Mouse (Mus musculus) stomach, embryonic 14.5 days (tissue): ENCODE measurements around the gene Klk9. TPM values are rescaled to one million over a fixed set of nuclear protein-coding genes. Genes with fewer than 3 reads are reported as not detected.

Experiments used
- ATAC-seq: fragments of 200-750 bp; cut with Nextera tagmentation; 2 replicates; pipeline ENCODE4 v1.8.0; 2017; ENCODE audit warnings: low read depth, moderate TSS enrichment; ENCODE audit not compliant: insufficient number of reproducible peaks, insufficient read depth, low FRiP score
- H3K27ac ChIP-seq: fragments of 300-500 bp; sonication (generic); 2 replicates; pipeline ENCODE4 v1.5.1; 2014; ENCODE audit warnings: mild to moderate bottlenecking, low read length, moderate library complexity, mixed read lengths
- H3K27me3 ChIP-seq: fragments of 300-500 bp; sonication (generic); 2 replicates; pipeline ENCODE4 v1.6.1; 2014; ENCODE audit warnings: low read length, control low read depth, mixed read lengths; ENCODE audit not compliant: control insufficient read depth, insufficient read depth
- H3K36me3 ChIP-seq: fragments of 300-500 bp; sonication (generic); 2 replicates; pipeline ENCODE4 v1.6.1; 2014; ENCODE audit warnings: mild to moderate bottlenecking, control low read depth, low read length, moderate library complexity, mixed read lengths; ENCODE audit not compliant: control insufficient read depth, insufficient read depth
- H3K4me1 ChIP-seq: fragments of 300-500 bp; sonication (generic); 2 replicates; pipeline ENCODE4 v1.6.1; 2014; ENCODE audit warnings: low read length, control low read depth, mixed read lengths; ENCODE audit not compliant: control insufficient read depth, insufficient read depth
- H3K4me2 ChIP-seq: fragments of 300-500 bp; sonication (generic); replicated peaks from 2 replicates; pipeline ENCODE4 v1.6.1; 2014; ENCODE audit warnings: low read depth, low read length, control low read depth
- H3K4me3 ChIP-seq: fragments of 300-500 bp; sonication (generic); 2 replicates; pipeline ENCODE4 v1.5.1; 2014; ENCODE audit warnings: low read depth, low read length, control low read depth
- H3K9ac ChIP-seq: fragments of 300-500 bp; sonication (generic); replicated peaks from 2 replicates; pipeline ENCODE4 v1.6.1; 2014; ENCODE audit warnings: low read depth, mild to moderate bottlenecking, control low read depth, low read length, moderate library complexity, mixed read lengths
- H3K9me3 ChIP-seq: fragments of 300-500 bp; sonication (generic); 2 replicates; pipeline ENCODE4 v1.6.1; 2016; ENCODE audit warnings: low read depth, low read length, control low read depth; ENCODE audit not compliant: control insufficient read depth
- WGBS: fragments of 180-500 bp; shearing (Covaris S2); extraction: QIAGEN DNeasy Blood & Tissue Kit; methylation state at CpG from one replicate; pipeline ENCODE4 v1.1.7; 2014; 5-methylcytosine and 5-hydroxymethylcytosine counted together
- polyA plus RNA-seq: library from polyadenylated mRNA; unstranded; fragments of >200 nt; fragmentation: Nextera tagmentation; extraction: Ambion mirVana; gene quantifications from 2 replicates; pipeline ENCODE4 v1.2.1, GENCODE M21; 2014

Klk9 gene
- 0.17 TPM in 1 of 2 replicates, not detected in the other for polyA plus RNA-seq

- ATAC-seq = no peak
- Histone ChIP-seq H3K4me2 (no peak within 1 kb of the TSS), H3K4me3 (no peak within 1 kb of the TSS), H3K36me3 (no peaks in the 10 kb centered on the region), H3K9ac (no peak within 1 kb of the TSS), H3K4me1 (no peaks in the 10 kb centered on the region), H3K9me3 (no peaks in the 10 kb centered on the region), H3K27me3 (0 out of 2 replicates have a peak, but pooled peaks cover under 1% of the 10 kb centered on the region), H3K27ac (no peak within 1 kb of the TSS)
- WGBS = 76% methylated on average over 7 of the region's 7 CpGs
These were observed at the start of gene Klk9 for GRCm38 (mm10) chr7:43791591-43791990. Gene Klk9, plus strand, starts transcription at chr7:43791891.

- no peak overlapping the region for H3K9ac ChIP-seq
- H3K4me1 ChIP-seq = no peaks in the 10 kb centered on the region
- no peak overlapping the region for H3K27ac ChIP-seq
- no peak overlapping the region for H3K4me2 ChIP-seq
- H3K36me3 ChIP-seq = no peaks in the 10 kb centered on the region
- H3K9me3 ChIP-seq = no peaks in the 10 kb centered on the region
- 61% methylated on average over 1 of the region's 1 CpGs for WGBS
- H3K27me3 ChIP-seq = no peaks in the 10 kb centered on the region
- no peak overlapping the region for H3K4me3 ChIP-seq
- ATAC-seq = no peak
These were observed 43.9 kb upstream of the Klk9 start for GRCm38 (mm10) chr7:43747788-43748187.

GRCm38 (mm10) chr7:43752806-43753205 lies 38.9 kb upstream of the Klk9 start:
- no peak overlapping the region for H3K4me2 ChIP-seq
- no peaks in the 10 kb centered on the region for H3K27me3 ChIP-seq
- 65% methylated on average over 2 of the region's 2 CpGs for WGBS
- no peak overlapping the region for H3K4me3 ChIP-seq
- H3K9me3 ChIP-seq = no peaks in the 10 kb centered on the region
- H3K27ac ChIP-seq = no peak overlapping the region
- H3K4me1 ChIP-seq = no peaks in the 10 kb centered on the region
- no peak overlapping the region for H3K9ac ChIP-seq
- H3K36me3 ChIP-seq = no peaks in the 10 kb centered on the region
- no peak for ATAC-seq

- Histone ChIP-seq H3K9ac (no peak overlapping the region), H3K27me3 (no peaks in the 10 kb centered on the region), H3K36me3 (no peaks in the 10 kb centered on the region), H3K27ac (no peak overlapping the region), H3K4me1 (no peaks in the 10 kb centered on the region), H3K9me3 (no peaks in the 10 kb centered on the region), H3K4me3 (no peak overlapping the region), H3K4me2 (no peak overlapping the region)
- ATAC-seq = peak; percentile 63; the same call in 1 of the 2 replicates
- WGBS = 39% methylated on average over 8 of the region's 8 CpGs
These were observed 25.2 kb upstream of the Klk9 start for GRCm38 (mm10) chr7:43766484-43766883.

- no peak within 1 kb of the TSS for H3K4me3 ChIP-seq
- no peaks in the 10 kb centered on the region for H3K27me3 ChIP-seq
- H3K27ac ChIP-seq = no peak within 1 kb of the TSS
- ATAC-seq = no peak
- H3K4me1 ChIP-seq = no peaks in the 10 kb centered on the region
- no peaks in the 10 kb centered on the region for H3K9me3 ChIP-seq
- H3K4me2 ChIP-seq = no peak within 1 kb of the TSS
- 74% methylated on average over 4 of the region's 4 CpGs for WGBS
- no peak within 1 kb of the TSS for H3K9ac ChIP-seq
- no peaks in the 10 kb centered on the region for H3K36me3 ChIP-seq
These were observed 23.1 kb upstream of the Klk9 start, which contains the start of gene Klk12 for GRCm38 (mm10) chr7:43768597-43768996. Gene Klk12, plus strand, starts transcription at chr7:43768897.

- H3K4me2 ChIP-seq = no peak overlapping the region
- ATAC-seq = no peak
- WGBS = 92% methylated on average over 8 of the region's 8 CpGs
- no peak overlapping the region for H3K9ac ChIP-seq
- no peaks in the 10 kb centered on the region for H3K9me3 ChIP-seq
- H3K4me3 ChIP-seq = no peak overlapping the region
- H3K27me3 ChIP-seq = no peaks in the 10 kb centered on the region
- no peak overlapping the region for H3K27ac ChIP-seq
- no peaks in the 10 kb centered on the region for H3K36me3 ChIP-seq
- no peaks in the 10 kb centered on the region for H3K4me1 ChIP-seq
These were observed 22.1 kb upstream of the Klk9 start for GRCm38 (mm10) chr7:43769636-43770035.

- H3K4me2 ChIP-seq = no peak overlapping the region
- no peaks in the 10 kb centered on the region for H3K4me1 ChIP-seq
- no peaks in the 10 kb centered on the region for H3K36me3 ChIP-seq
- no peaks in the 10 kb centered on the region for H3K9me3 ChIP-seq
- 88% methylated on average over 10 of the region's 10 CpGs for WGBS
- no peaks in the 10 kb centered on the region for H3K27me3 ChIP-seq
- H3K9ac ChIP-seq = no peak overlapping the region
- H3K4me3 ChIP-seq = no peak overlapping the region
- no peak overlapping the region for H3K27ac ChIP-seq
- no peak for ATAC-seq
These were observed 21.0 kb upstream of the Klk9 start for GRCm38 (mm10) chr7:43770701-43771100.

- no peaks in the 10 kb centered on the region for H3K36me3 ChIP-seq
These were observed 19.8 kb upstream of the Klk9 start for GRCm38 (mm10) chr7:43771916-43772315.

GRCm38 (mm10) chr7:43772901-43773300 lies 18.8 kb upstream of the Klk9 start:
- Histone ChIP-seq H3K9me3 (no peaks in the 10 kb centered on the region), H3K4me3 (no peak overlapping the region), H3K27ac (no peak overlapping the region), H3K4me2 (no peak overlapping the region), H3K36me3 (no peaks in the 10 kb centered on the region), H3K9ac (no peak overlapping the region), H3K4me1 (no peaks in the 10 kb centered on the region), H3K27me3 (no peaks in the 10 kb centered on the region)
- ATAC-seq = no peak
- 74% methylated on average over 3 of the region's 3 CpGs for WGBS

More at GRCm38 (mm10) chr7:43771916-43772315, 19.8 kb upstream of the Klk9 start:
- 92% methylated on average over 6 of the region's 6 CpGs for WGBS
- H3K4me2 ChIP-seq = no peak overlapping the region
- no peak overlapping the region for H3K9ac ChIP-seq
- H3K9me3 ChIP-seq = no peaks in the 10 kb centered on the region
- ATAC-seq = no peak
- no peaks in the 10 kb centered on the region for H3K27me3 ChIP-seq
- H3K4me1 ChIP-seq = no peaks in the 10 kb centered on the region
- H3K4me3 ChIP-seq = no peak overlapping the region
- no peak overlapping the region for H3K27ac ChIP-seq
